Mouse (Mus musculus) gastrocnemius, adult 2 months (tissue): ENCODE results near the gene Slc13a2. TPM values are rescaled to one million over a fixed set of nuclear protein-coding genes. Genes with fewer than 3 reads are reported as not detected.

Experiments used
- DNase-seq: peaks from one replicate; pipeline ENCODE4 v3.0.0; 2022
- H3K27ac ChIP-seq: fragments of 200-600 bp; 2 replicates; pipeline ENCODE4 v1.8.1; 2022; ENCODE audit warnings: mild to moderate bottlenecking
- H3K4me3 ChIP-seq: fragments of 200-600 bp; 2 replicates; pipeline ENCODE4 v1.8.1; 2022; ENCODE audit warnings: mild to moderate bottlenecking, moderate library complexity
- CTCF ChIP-seq: fragments of 200-600 bp; IDR thresholded peaks from 2 replicates; pipeline ENCODE4 v1.8.1; 2022; ENCODE audit warnings: antibody characterized with exemption, mild to moderate bottlenecking, moderate library complexity
- intact Hi-C: fragments of 180-260 bp; cut with DNase I; formaldehyde crosslinking; loops from one replicate; pipeline ENCODE4 v1.15.1; 2025
- total RNA-seq, 2 experiments: library from RNA; stranded (reverse); gene quantifications; 2 replicates each; pipeline ENCODE4 v1.2.3; 2021

The Slc13a2 gene
- total RNA-seq, 2 experiments from 2014 or later = not detected

DNA sequence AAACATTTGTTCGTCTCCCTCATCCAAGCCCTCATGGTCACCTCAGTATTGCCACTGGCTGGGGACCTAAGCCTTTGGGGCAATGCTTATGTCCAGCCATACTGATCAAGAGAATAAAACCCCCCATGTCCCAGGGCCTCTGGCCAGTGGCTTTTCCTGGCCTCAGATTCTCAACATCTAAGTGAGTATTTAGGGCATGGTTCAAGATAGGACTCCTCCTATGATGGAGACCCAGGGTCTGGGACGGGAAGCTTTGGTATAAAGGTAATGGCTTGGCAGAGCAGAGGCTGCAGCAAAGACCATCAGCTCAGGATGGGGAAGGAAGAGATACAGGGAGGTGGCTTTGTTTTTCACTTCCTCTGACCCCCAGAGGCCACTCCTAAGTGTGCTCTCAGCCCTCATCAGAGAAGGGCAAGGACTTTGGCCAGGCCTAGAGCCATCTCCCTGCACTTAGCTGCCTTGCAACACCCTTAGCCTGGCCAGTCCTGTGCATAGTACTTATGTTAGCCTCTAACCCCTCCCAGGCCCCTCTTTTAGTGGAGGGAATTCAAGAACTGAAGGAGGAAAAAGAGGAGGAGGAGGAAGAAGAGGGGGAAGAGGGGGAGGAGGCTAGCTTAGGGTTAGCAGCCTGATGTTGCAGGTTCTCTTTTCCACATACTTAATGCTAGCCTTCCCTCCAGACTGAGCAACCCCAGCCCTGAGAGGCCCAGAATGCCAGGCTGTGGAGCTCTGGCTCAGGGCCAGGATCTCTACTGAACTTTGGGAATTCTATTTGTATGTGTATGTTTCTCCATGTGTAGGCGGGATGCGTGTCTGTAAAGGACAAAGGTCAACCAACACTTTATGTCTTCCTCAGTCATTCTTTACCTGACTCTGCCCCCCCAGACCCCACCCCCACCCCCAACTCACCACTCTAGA is 72.3 kb downstream of the Slc13a2 start:
- intact Hi-C loops = loop anchor here (5.0 kb wide), 1 partner anchor 72 kb away; no protein-coding TSS in a partner anchor
- DNase-seq = no peak
- no peak overlapping the region for H3K27ac ChIP-seq

DNA sequence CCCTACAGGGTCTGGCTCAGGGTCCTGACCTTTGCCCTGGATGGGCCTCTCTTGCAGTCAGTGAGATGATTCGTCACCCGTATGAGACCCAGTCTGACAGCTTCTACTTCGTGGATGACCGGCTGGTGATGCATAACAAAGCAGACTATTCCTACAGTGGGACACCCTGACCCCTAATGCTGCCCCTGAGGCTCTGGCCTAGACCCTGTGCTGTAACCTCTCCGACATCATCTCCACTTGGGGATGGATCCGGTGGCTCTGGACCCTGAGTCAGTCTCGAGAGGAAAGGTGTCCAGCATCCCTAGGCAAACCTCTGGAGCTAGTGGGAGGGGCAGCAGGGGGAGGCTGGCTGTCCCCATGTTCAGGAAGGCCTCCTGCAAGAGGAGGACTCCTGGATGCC is 73.5 kb downstream of the Slc13a2 start:
- Histone ChIP-seq H3K4me3 (no peak overlapping the region), H3K27ac (no peak overlapping the region)
- intact Hi-C loops = loop anchor here (5.0 kb wide), 1 partner anchor 71 kb away; no protein-coding TSS in a partner anchor
- no peak for DNase-seq
- TF ChIP-seq CTCF = no peak

More for the DNA sequence above, 72.3 kb downstream of the Slc13a2 start:
- no peak overlapping the region for H3K4me3 ChIP-seq
- TF ChIP-seq CTCF = no peak

DNA sequence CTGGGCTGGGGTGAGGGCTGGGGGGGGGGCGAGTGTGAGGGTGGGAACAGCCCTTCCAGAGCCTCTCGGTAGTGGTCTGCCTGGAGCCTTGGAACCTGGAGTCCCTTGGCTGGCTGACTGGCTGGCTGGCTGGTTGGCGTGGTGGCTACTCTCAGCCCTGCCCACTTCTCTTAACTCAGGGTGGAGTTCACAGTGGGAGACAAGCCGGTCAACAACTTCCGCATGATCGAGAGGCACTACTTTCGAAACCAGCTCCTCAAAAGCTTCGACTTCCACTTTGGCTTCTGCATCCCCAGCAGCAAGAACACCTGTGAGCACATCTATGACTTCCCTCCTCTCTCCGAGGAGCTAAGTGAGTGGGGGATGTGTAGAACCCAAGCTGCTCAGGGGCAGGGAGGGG is 74.1 kb downstream of the Slc13a2 start:
- intact Hi-C loops = loop anchor here (2.0 to 5.0 kb wide), 2 partner anchors 71 to 85 kb away; no protein-coding TSS in a partner anchor
- DNase-seq = peak; percentile 45
- Histone ChIP-seq H3K4me3 (no peak overlapping the region), H3K27ac (peak overlapping the region; percentile 86; the same call in 1 of the 2 replicates)
- no peak for TF ChIP-seq CTCF

Other genes with a start within 250 kb of the Slc13a2 start
- under 1 TPM; 0.36 to 0.75 TPM for gene Nek8, start 245.5 kb downstream of the Slc13a2 start, total RNA-seq
- 1 to 10 TPM; 1.3 to 1.7 TPM for gene Tlcd1, start 245.5 kb downstream of the Slc13a2 start, total RNA-seq
- 100 to 1,000 TPM; 760 to 970 TPM for gene Rpl23a, start 238.6 kb downstream of the Slc13a2 start, total RNA-seq
- gene Rab34, start 233.8 kb downstream of the Slc13a2 start, total RNA-seq = 1 to 10 TPM; 3.3 to 4.6 TPM
- gene Proca1, start 228.8 kb downstream of the Slc13a2 start, total RNA-seq = under 1 TPM in 1 of 2 experiments, not detected in 1; 0.81 TPM
- gene Sdf2, start 176.5 kb downstream of the Slc13a2 start, total RNA-seq = 10 to 100 TPM; 47.3 to 48.0 TPM
- 10 to 100 TPM; 30.3 to 33.7 TPM for gene Supt6, start 176.2 kb downstream of the Slc13a2 start, total RNA-seq
- gene 2610507B11Rik, start 160.5 kb downstream of the Slc13a2 start, total RNA-seq = 100 to 1,000 TPM; 221 to 231 TPM
- gene BC030499, start 131.4 kb downstream of the Slc13a2 start, total RNA-seq = under 1 TPM; 0.75 to 0.87 TPM
- 1 to 10 TPM in 1 of 2 experiments, under 1 TPM in 1; 0.81 to 2.0 TPM for gene Spag5, start 120.7 kb downstream of the Slc13a2 start, total RNA-seq
- 1 to 10 TPM; 1.6 to 2.7 TPM for gene Aldoc, start 99.2 kb downstream of the Slc13a2 start, total RNA-seq
- gene Pigs, start 93.8 kb downstream of the Slc13a2 start, total RNA-seq = 10 to 100 TPM; 20.0 to 21.3 TPM
- 1 to 10 TPM; 7.1 to 9.2 TPM for gene Unc119, start 78.7 kb downstream of the Slc13a2 start, total RNA-seq
- gene Foxn1, start 35.7 kb downstream of the Slc13a2 start, total RNA-seq = not detected
- gene Slc46a1, start 43.5 kb upstream of the Slc13a2 start, total RNA-seq = 1 to 10 TPM in 1 of 2 experiments, under 1 TPM in 1; 0.77 to 1.4 TPM
- under 1 TPM; 0.64 to 0.71 TPM for gene Sarm1, start 75.5 kb upstream of the Slc13a2 start, total RNA-seq
- 10 to 100 TPM; 11.7 to 14.5 TPM for gene Vtn, start 76.9 kb upstream of the Slc13a2 start, total RNA-seq
- not detected for gene Sebox, start 81.2 kb upstream of the Slc13a2 start, total RNA-seq
- 10 to 100 TPM; 11.9 to 13.0 TPM for gene Tmem199, start 90.0 kb upstream of the Slc13a2 start, total RNA-seq
- gene Poldip2, start 90.0 kb upstream of the Slc13a2 start, total RNA-seq = 100 to 1,000 TPM in 1 of 2 experiments, 10 to 100 TPM in 1; 98.0 to 113 TPM
- gene Tnfaip1, start 114.1 kb upstream of the Slc13a2 start, total RNA-seq = 10 to 100 TPM; 45.7 to 49.8 TPM
- gene Ift20, start 114.1 kb upstream of the Slc13a2 start, total RNA-seq = 10 to 100 TPM; 17.8 to 21.6 TPM
- gene Tmem97, start 128.6 kb upstream of the Slc13a2 start, total RNA-seq = 1 to 10 TPM; 2.3 to 2.5 TPM